Mouse (Mus musculus) heart, postnatal 0 days (tissue): ENCODE results near the gene Ppp2r5e.

ENCODE experiments used
- CTCF ChIP-seq: IDR thresholded peaks from 2 replicates; pipeline ENCODE4 v1.5.1; 2016; ENCODE audit warnings: antibody characterized with exemption, control low read depth, low read depth
- EP300 ChIP-seq: IDR thresholded peaks from 2 replicates; pipeline ENCODE4 v1.6.1; 2016; ENCODE audit warnings: antibody characterized with exemption, low read depth

- TF ChIP-seq EP300 (no peak), CTCF (no peak)
These were observed 17.0 kb downstream of the Ppp2r5e start for GRCm38 (mm10) chr12:75579076-75579475.
